Mouse (Mus musculus) megakaryocyte, embryonic 14.5 days (primary cell): Measurements from ENCODE around the gene Grik1. TPM values are rescaled to one million over a fixed set of nuclear protein-coding genes. Genes with fewer than 3 reads are reported as not detected.

Source experiments
- H3K27me3 ChIP-seq: replicated peaks from 2 replicates; pipeline ENCODE3; 2012; ENCODE audit warnings: inconsistent platforms
- H3K36me3 ChIP-seq: replicated peaks from 2 replicates; pipeline ENCODE3; 2012; ENCODE audit warnings: low read length, inconsistent platforms, mixed read lengths
- H3K4me1 ChIP-seq: 2 replicates; pipeline ENCODE4 v1.6.1; 2012; ENCODE audit warnings: inconsistent platforms
- H3K4me3 ChIP-seq: replicated peaks from 2 replicates; pipeline ENCODE3; 2012; ENCODE audit warnings: moderate library complexity, mild to moderate bottlenecking, inconsistent platforms
- H3K9me3 ChIP-seq: 2 replicates; pipeline ENCODE4 v1.6.1; 2012; ENCODE audit warnings: inconsistent platforms
- FLI1 ChIP-seq: IDR thresholded peaks from 2 replicates; pipeline ENCODE4 v1.6.1; 2012; ENCODE audit warnings: low read length, inconsistent platforms, mixed read lengths
- GATA1 ChIP-seq: IDR thresholded peaks from 3 replicates; pipeline ENCODE4 v1.6.1; 2012; ENCODE audit warnings: mixed read lengths, low read length, inconsistent platforms, borderline replicate concordance
- polyA plus RNA-seq: library from polyadenylated mRNA; stranded (reverse); fragments of >175 nt; gene quantifications from 2 replicates; pipeline ENCODE4 v1.2.3, GENCODE M21; 2012; ENCODE audit warnings: low replicate concordance; ENCODE audit not compliant: insufficient read depth

Grik1 gene
- polyA plus RNA-seq, result not detected in 2 replicates

GRCm38 (mm10) chr16:88290132-88290772 is at the start of gene Grik1:
Grik1 (minus strand) TSS chr16:88290265.
- Histone ChIP-seq H3K4me3 (no peak within 1 kb of the TSS), H3K9me3 (peaks cover 7% of the 10 kb centered on the region), H3K27me3 (peaks cover 11% of the 10 kb centered on the region), H3K36me3 (no peaks in the 10 kb centered on the region), H3K4me1 (no peaks in the 10 kb centered on the region)
- no peak for TF ChIP-seq GATA1
- TF ChIP-seq FLI1, result no peak

- Histone ChIP-seq H3K27me3 (peaks cover 11% of the 10 kb centered on the region), H3K9me3 (peaks cover 7% of the 10 kb centered on the region), H3K4me3 (no peak overlapping the region), H3K4me1 (no peaks in the 10 kb centered on the region), H3K36me3 (no peaks in the 10 kb centered on the region)
- TF ChIP-seq FLI1 (no peak), GATA1 (no peak)
Measured at GRCm38 (mm10) chr16:88294209-88294608, 4.1 kb upstream of the Grik1 start.

- Histone ChIP-seq H3K4me1 (no peaks in the 10 kb centered on the region), H3K27me3 (peaks cover 11% of the 10 kb centered on the region), H3K36me3 (no peaks in the 10 kb centered on the region), H3K9me3 (peaks cover 7% of the 10 kb centered on the region), H3K4me3 (no peak overlapping the region)
- no peak for TF ChIP-seq GATA1
- TF ChIP-seq FLI1, result no peak
Measured at GRCm38 (mm10) chr16:88289421-88290081, 514 bp downstream of the Grik1 start.

GRCm38 (mm10) chr16:88258407-88258806 is 31.7 kb downstream of the Grik1 start:
- no peaks in the 10 kb centered on the region for H3K4me1 ChIP-seq
- no peaks in the 10 kb centered on the region for H3K9me3 ChIP-seq
- no peak for TF ChIP-seq FLI1
- no peak for TF ChIP-seq GATA1

GRCm38 (mm10) chr16:88257072-88257471 is 33.0 kb downstream of the Grik1 start:
- Histone ChIP-seq H3K9me3 (peaks cover 5% of the 10 kb centered on the region; the same call in 1 of the 2 replicates), H3K27me3 (no peaks in the 10 kb centered on the region), H3K4me3 (no peak overlapping the region), H3K36me3 (no peaks in the 10 kb centered on the region), H3K4me1 (no peaks in the 10 kb centered on the region)
- no peak for TF ChIP-seq FLI1
- no peak for TF ChIP-seq GATA1

More at GRCm38 (mm10) chr16:88258407-88258806, 31.7 kb downstream of the Grik1 start:
- H3K27me3 ChIP-seq, result no peaks in the 10 kb centered on the region
- H3K4me3 ChIP-seq, result no peak overlapping the region
- no peaks in the 10 kb centered on the region for H3K36me3 ChIP-seq

- Histone ChIP-seq H3K4me1 (no peaks in the 10 kb centered on the region), H3K9me3 (peaks cover 9% of the 10 kb centered on the region; the same call in 1 of the 2 replicates), H3K27me3 (no peaks in the 10 kb centered on the region), H3K36me3 (no peaks in the 10 kb centered on the region), H3K4me3 (no peak overlapping the region)
- no peak for TF ChIP-seq FLI1
- TF ChIP-seq GATA1, result no peak
Measured at GRCm38 (mm10) chr16:88256101-88256500, 34.0 kb downstream of the Grik1 start.

- no peak overlapping the region for H3K4me3 ChIP-seq
- H3K36me3 ChIP-seq, result no peaks in the 10 kb centered on the region
- no peaks in the 10 kb centered on the region for H3K4me1 ChIP-seq
- no peaks in the 10 kb centered on the region for H3K27me3 ChIP-seq
- TF ChIP-seq GATA1, result no peak
- TF ChIP-seq FLI1, result no peak
- peaks cover 9% of the 10 kb centered on the region; the same call in 1 of the 2 replicates for H3K9me3 ChIP-seq
Measured at GRCm38 (mm10) chr16:88252676-88253075, 37.4 kb downstream of the Grik1 start.

GRCm38 (mm10) chr16:88251049-88251448 is 39.0 kb downstream of the Grik1 start:
- Histone ChIP-seq H3K4me3 (no peak overlapping the region), H3K27me3 (no peaks in the 10 kb centered on the region), H3K9me3 (peaks cover 9% of the 10 kb centered on the region; the same call in 1 of the 2 replicates), H3K4me1 (no peaks in the 10 kb centered on the region), H3K36me3 (no peaks in the 10 kb centered on the region)
- no peak for TF ChIP-seq GATA1
- no peak for TF ChIP-seq FLI1

GRCm38 (mm10) chr16:88249825-88250224 is 40.2 kb downstream of the Grik1 start:
- Histone ChIP-seq H3K4me1 (no peaks in the 10 kb centered on the region), H3K9me3 (peaks cover 9% of the 10 kb centered on the region; the same call in 1 of the 2 replicates), H3K36me3 (no peaks in the 10 kb centered on the region), H3K4me3 (no peak overlapping the region), H3K27me3 (no peaks in the 10 kb centered on the region)
- TF ChIP-seq FLI1, result no peak
- TF ChIP-seq GATA1, result no peak

GRCm38 (mm10) chr16:88247586-88247985 is 42.5 kb downstream of the Grik1 start:
- Histone ChIP-seq H3K4me1 (no peaks in the 10 kb centered on the region), H3K36me3 (no peaks in the 10 kb centered on the region)
- TF ChIP-seq FLI1, result no peak
- no peak for TF ChIP-seq GATA1

More at GRCm38 (mm10) chr16:88247586-88247985, 42.5 kb downstream of the Grik1 start:
- Histone ChIP-seq H3K9me3 (peaks cover 10% of the 10 kb centered on the region; the same call in 1 of the 2 replicates), H3K27me3 (no peaks in the 10 kb centered on the region), H3K4me3 (no peak overlapping the region)
